Comparison of ENCODE assay signal across 9 mouse cellular contexts in the genomic region with DNA sequence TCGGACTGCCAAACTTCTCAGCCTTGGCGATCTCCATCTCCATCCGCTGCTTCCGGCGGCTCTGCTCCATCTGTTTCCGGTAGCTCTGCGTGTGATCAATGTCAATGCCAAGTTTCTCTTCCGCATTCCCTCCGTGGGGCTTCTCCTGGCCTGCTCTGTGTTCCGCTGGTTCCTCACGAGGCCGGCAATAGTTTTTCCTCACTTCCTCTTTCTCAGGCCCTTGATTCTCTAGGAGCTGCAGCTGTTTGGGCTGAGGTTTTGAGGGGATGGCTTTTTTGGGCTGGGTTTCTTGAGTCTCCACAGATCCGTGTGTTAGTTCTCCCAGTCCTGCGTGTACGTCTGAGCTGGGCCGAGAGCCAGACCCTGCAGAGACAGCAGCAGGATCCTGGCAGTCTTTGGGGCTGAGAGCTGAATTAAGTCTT. TPM values are rescaled to one million over a fixed set of nuclear protein-coding genes. Genes with fewer than 3 reads are reported as not detected.
A peak's percentile ranks its signal among the peaks of the same experiment; 100 is the strongest.
DNase-seq lines count a peak whose midpoint lies in the region; ATAC-seq and TF ChIP-seq lines count a peak whose summit lies in the region.
"Had no signal": no experiment of that assay in that cellular context is flagged by ENCODE, and none has a peak within 500 bp of the region (broad histone marks: within the 10 kb centered on the region; RNA-seq: fewer than 3 reads in every experiment).

No protein-coding gene starts in this region.

- no peak overlapping the region for H3K4me2 ChIP-seq in forebrain, postnatal 0 days (ENCODE audit: low read depth)
- peak overlapping the region; percentile 27; the same call in 1 of the 2 replicates for H3K4me2 ChIP-seq in hindbrain, postnatal 0 days (ENCODE audit: low read depth, low read length)
- H3K4me2 ChIP-seq in lung, embryonic 16.5 days (ENCODE audit: low read depth, low read length) = no peak overlapping the region

- 81% methylated on average over 16 of the region's 16 CpGs for WGBS in kidney, adult 2 months
- 59% methylated on average over 16 of the region's 16 CpGs for whole genome bisulfite sequencing in forebrain, postnatal 0 days
- 32% methylated on average over 16 of the region's 16 CpGs for WGBS in hindbrain, postnatal 0 days
- 66% methylated on average over 16 of the region's 16 CpGs for WGBS in lung, embryonic 16.5 days

- no peak overlapping the region for H3K4me3 ChIP-seq in kidney, adult 2 months (ENCODE audit: insufficient read depth, low read depth, low read length)
- H3K4me3 ChIP-seq in forebrain, postnatal 0 days (ENCODE audit: low read depth, low read length) = no peak overlapping the region
- no peak overlapping the region for H3K4me3 ChIP-seq in hindbrain, postnatal 0 days (ENCODE audit: low read length)
- no peak overlapping the region for H3K4me3 ChIP-seq in lung, embryonic 16.5 days (ENCODE audit: low read length)

- peaks cover 23% of the 10 kb centered on the region for H3K36me3 ChIP-seq in kidney, adult 2 months (ENCODE audit: control insufficient read depth, insufficient read depth, low read length)
- H3K36me3 ChIP-seq in forebrain, postnatal 0 days (ENCODE audit: insufficient read depth) = peaks cover 84% of the 10 kb centered on the region
- peaks cover 65% of the 10 kb centered on the region for H3K36me3 ChIP-seq in hindbrain, postnatal 0 days (ENCODE audit: insufficient read depth, low read length)
- H3K36me3 ChIP-seq in lung, embryonic 16.5 days (ENCODE audit: control insufficient read depth, insufficient read depth, low read length) = peaks cover 85% of the 10 kb centered on the region

- peak; percentile 78 for ATAC-seq in forebrain, postnatal 0 days
- peak; percentile 59 for ATAC-seq in hindbrain, postnatal 0 days
- ATAC-seq in lung, embryonic 16.5 days (ENCODE audit: low read depth) = peak; percentile 51

- no peaks in the 10 kb centered on the region for H3K9me3 ChIP-seq in forebrain, postnatal 0 days (ENCODE audit: low read length)
- H3K9me3 ChIP-seq in hindbrain, postnatal 0 days (ENCODE audit: low read length) = no peaks in the 10 kb centered on the region
- H3K9me3 ChIP-seq in lung, embryonic 16.5 days (ENCODE audit: control insufficient read depth, low read length) = 0 out of 2 replicates have a peak, but pooled peaks cover 3% of the 10 kb centered on the region

- H3K4me1 ChIP-seq in kidney, adult 2 months (ENCODE audit: control insufficient read depth, insufficient read depth, low read length) = no peaks in the 10 kb centered on the region
- H3K4me1 ChIP-seq in forebrain, postnatal 0 days (ENCODE audit: insufficient read depth) = no peaks in the 10 kb centered on the region
- peaks cover 9% of the 10 kb centered on the region for H3K4me1 ChIP-seq in hindbrain, postnatal 0 days (ENCODE audit: insufficient read depth, low read length)
- 0 out of 2 replicates have a peak, but pooled peaks cover 2% of the 10 kb centered on the region for H3K4me1 ChIP-seq in lung, embryonic 16.5 days (replicated peaks; ENCODE audit: control insufficient read depth, insufficient read depth, low read length)

- TF ChIP-seq POLR2A in kidney, adult 2 months (IDR thresholded peaks at IDR 0.05; ENCODE audit: low read depth, low read length) = no peak

- no peak overlapping the region; the same call in 1 of the 2 replicates for H3K27ac ChIP-seq in kidney, adult 2 months (ENCODE audit: insufficient read depth, low read depth, low read length)
- peak overlapping the region; percentile 73 for H3K27ac ChIP-seq in forebrain, postnatal 0 days (ENCODE audit: low read depth, low read length)
- peak overlapping the region; percentile 90 for H3K27ac ChIP-seq in hindbrain, postnatal 0 days
- H3K27ac ChIP-seq in lung, embryonic 16.5 days (ENCODE audit: low read length) = peak overlapping the region; percentile 41

- no peak for TF ChIP-seq CTCF in kidney, adult 2 months (conservative IDR thresholded peaks at IDR 0.05; ENCODE audit: insufficient read depth, insufficient read length, low read depth, low read length)
- TF ChIP-seq CTCF in forebrain, postnatal 0 days (IDR thresholded peaks at IDR 0.05; ENCODE audit: low read depth) = no peak
- TF ChIP-seq CTCF in hindbrain, postnatal 0 days (IDR thresholded peaks at IDR 0.05; ENCODE audit: low read depth) = no peak

- no peaks in the 10 kb centered on the region for H3K27me3 ChIP-seq in kidney, adult 2 months (replicated peaks; ENCODE audit: control insufficient read depth, insufficient read depth, low read length)
- no peaks in the 10 kb centered on the region for H3K27me3 ChIP-seq in forebrain, postnatal 0 days (ENCODE audit: insufficient read depth, low read length)
- no peaks in the 10 kb centered on the region for H3K27me3 ChIP-seq in hindbrain, postnatal 0 days (ENCODE audit: insufficient read depth, low read length)
- H3K27me3 ChIP-seq in lung, embryonic 16.5 days (ENCODE audit: control insufficient read depth, insufficient read depth, low read depth, low read length) = no peaks in the 10 kb centered on the region

- peak; percentile 65 for DNase-seq in kidney, adult 2 months
- no peak for DNase-seq in kidney, adult 18-20 months
- DNase-seq in brain, adult 2 months (ENCODE audit: low read depth, low spot score) = peak; percentile 95
- DNase-seq in forebrain, postnatal 0 days = peak; percentile 85
- peak; percentile 87 for DNase-seq in hindbrain, postnatal 0 days (ENCODE audit: low spot score)
- peak; percentile 52 to 60 for DNase-seq in spleen, adult 18-20 months
- DNase-seq in thymus, postnatal 10 days (ENCODE audit: low spot score in 2 of 2) = no peak

- H3K9ac ChIP-seq in forebrain, postnatal 0 days = no peak overlapping the region
- no peak overlapping the region for H3K9ac ChIP-seq in hindbrain, postnatal 0 days (replicated peaks; ENCODE audit: low read length)
- no peak overlapping the region for H3K9ac ChIP-seq in lung, embryonic 16.5 days (ENCODE audit: low read length)

RNA-seq across cellular contexts. Expression of gene Zbtb17, which starts 33.2 kb away (rescaled TPM):
- polyA plus RNA-seq in kidney, adult 2 months (2012; rRNA removed) = 23.4 and 28.9 TPM in 2 replicates
- total RNA-seq in forebrain, postnatal 0 days (2014; rRNA removed) = 42.1 and 51.5 TPM in 2 replicates
- polyA plus RNA-seq in forebrain, postnatal 0 days (2015; fragmentation: Nextera tagmentation; extraction: Ambion mirVana) = 32.8 and 34.8 TPM in 2 replicates
- 34.8 and 36.2 TPM in 2 replicates for total RNA-seq in hindbrain, postnatal 0 days (2014; rRNA removed)
- polyA plus RNA-seq in hindbrain, postnatal 0 days (2015; fragmentation: Nextera tagmentation; extraction: Ambion mirVana) = 28.2 and 28.8 TPM in 2 replicates
- polyA plus RNA-seq in lung, embryonic 16.5 days (2015; fragmentation: Nextera tagmentation; extraction: Ambion mirVana) = 30.6 and 30.8 TPM in 2 replicates

RNA-seq across cellular contexts. Expression of gene Srarp, which starts 41.8 kb away (rescaled TPM):
- polyA plus RNA-seq in kidney, adult 2 months (2012; rRNA removed) = 0.11 and 0.14 TPM in 2 replicates
- total RNA-seq in forebrain, postnatal 0 days (2014; rRNA removed) = 2.4 and 4.6 TPM in 2 replicates
- 0.63 and 0.69 TPM in 2 replicates for polyA plus RNA-seq in forebrain, postnatal 0 days (2015; fragmentation: Nextera tagmentation; extraction: Ambion mirVana)
- total RNA-seq in hindbrain, postnatal 0 days (2014; rRNA removed) = 5.8 and 9.9 TPM in 2 replicates
- polyA plus RNA-seq in hindbrain, postnatal 0 days (2015; fragmentation: Nextera tagmentation; extraction: Ambion mirVana) = 0.33 and 0.54 TPM in 2 replicates
- polyA plus RNA-seq in lung, embryonic 16.5 days (2015; fragmentation: Nextera tagmentation; extraction: Ambion mirVana) = not detected in 2 replicates
- total RNA-seq: G1E had no signal
- polyA plus RNA-seq: G1E had no signal

RNA-seq across cellular contexts. Expression of gene Hspb7, which starts 57.1 kb away (rescaled TPM):
- 2.9 and 9.5 TPM in 2 replicates for polyA plus RNA-seq in kidney, adult 2 months (2012; rRNA removed)
- not detected in 2 replicates for total RNA-seq in forebrain, postnatal 0 days (2014; rRNA removed)
- not detected in 2 replicates for polyA plus RNA-seq in forebrain, postnatal 0 days (2015; fragmentation: Nextera tagmentation; extraction: Ambion mirVana)
- total RNA-seq in hindbrain, postnatal 0 days (2014; rRNA removed) = 0.32 TPM in 1 of 2 replicates, not detected in the other
- 0.06 and 0.08 TPM in 2 replicates for polyA plus RNA-seq in hindbrain, postnatal 0 days (2015; fragmentation: Nextera tagmentation; extraction: Ambion mirVana)
- 6.4 and 10.6 TPM in 2 replicates for polyA plus RNA-seq in lung, embryonic 16.5 days (2015; fragmentation: Nextera tagmentation; extraction: Ambion mirVana)
- total RNA-seq: G1E had no signal
- polyA plus RNA-seq: G1E had no signal

Comparison
In these comparisons a context has a peak if more than half of its experiments do, and no peak if none do; other contexts are left out.
1. DNase-seq: peak in kidney, adult 2 months (single experiment), brain, adult 2 months (single experiment), forebrain, postnatal 0 days (single experiment), hindbrain, postnatal 0 days (single experiment) and spleen, adult 18-20 months (2 of 2); none in kidney, adult 18-20 months (single experiment) and thymus, postnatal 10 days (0 of 2).
2. Peak in every context shown above with its lines, with median percentiles within 50 percentile points of each other: ATAC-seq.